Mouse (Mus musculus) hindlimb bud, embryonic 11.5 days (tissue): ENCODE measurements at regions not wholly inside any gene's neighbourhood (a gene's known extent, or its start where the extent isn't known, plus 50 kb on each side); places are given as distances from the start of the nearest gene placed in this dataset.

ENCODE experiments used
- DNase-seq: peaks from one replicate; pipeline ENCODE4 v3.0.0-alpha.2; 2012; ENCODE audit warnings: low read depth, low spot score; ENCODE audit errors: extremely low spot score

GRCm38 (mm10) chr15:60632789-60633456 is 220.7 kb downstream of the Fam84b start:
- DNase-seq: no peak

- no peak for DNase-seq
Observed at GRCm38 (mm10) chr15:60630756-60631402, 222.7 kb downstream of the Fam84b start.

GRCm38 (mm10) chr15:60618801-60619200 is 234.8 kb downstream of the Fam84b start:
- no peak for DNase-seq

DNA sequence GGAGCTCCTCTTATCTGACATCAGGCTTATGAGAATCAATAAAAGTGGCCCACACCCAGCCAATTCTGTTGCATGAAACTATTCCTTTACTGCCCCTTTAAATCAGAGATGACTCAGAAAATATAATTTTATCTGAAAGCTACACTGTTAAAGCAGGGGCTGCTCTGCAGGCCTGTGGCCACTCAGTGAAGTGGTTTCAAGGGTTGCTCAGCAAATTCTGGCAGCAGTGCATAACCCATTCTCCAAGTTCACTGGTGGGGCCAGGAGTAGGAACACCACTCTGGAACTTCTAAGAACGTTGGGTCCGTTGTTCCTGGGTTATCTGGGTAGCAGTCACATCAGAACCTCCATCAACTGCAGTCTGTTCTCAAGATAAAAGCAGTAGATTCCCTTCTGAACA is 236.2 kb downstream of the Fam84b start:
- DNase-seq: no peak

DNA sequence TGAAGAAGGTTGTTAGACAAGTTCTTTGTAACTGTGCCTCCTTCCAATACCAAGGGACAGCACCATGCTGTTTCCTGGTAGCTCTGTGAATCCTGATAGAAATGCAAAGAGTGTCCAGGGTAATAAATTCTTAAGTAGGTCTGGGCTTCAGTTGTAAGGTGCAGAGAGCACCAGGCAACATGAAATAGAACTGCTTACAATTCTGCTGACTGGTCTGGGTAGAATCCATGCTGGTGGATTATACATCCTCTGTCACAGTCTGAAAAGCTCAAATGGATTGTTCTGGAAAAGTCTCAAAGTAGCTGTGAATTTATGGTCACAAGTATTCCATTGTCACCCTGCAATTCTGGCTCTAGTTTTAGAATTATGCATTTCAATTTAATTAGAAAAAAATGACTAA is 251.7 kb downstream of the Fam84b start:
- no peak for DNase-seq

DNA sequence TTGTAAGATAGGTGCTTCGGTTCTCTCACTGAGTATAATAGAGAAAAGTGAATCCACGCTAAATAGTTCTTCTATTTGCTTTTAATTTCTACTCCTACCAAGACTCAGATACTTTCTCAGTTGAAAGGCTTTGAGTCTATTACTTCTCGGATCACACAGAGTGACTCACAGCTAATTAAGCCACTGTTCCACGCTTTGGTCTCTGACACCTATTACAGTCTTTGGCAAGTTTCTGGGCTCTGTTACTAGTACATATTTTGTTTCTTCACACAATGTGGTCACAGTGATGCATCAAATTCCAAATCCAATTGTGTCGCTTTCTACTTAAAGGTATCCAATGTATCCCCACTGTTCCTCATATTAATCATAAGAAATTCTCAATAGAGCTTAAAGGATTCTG is 276.5 kb downstream of the Fam84b start:
- no peak for DNase-seq

- DNase-seq: no peak
Observed at GRCm38 (mm10) chr15:60566267-60566666, 287.3 kb downstream of the Fam84b start.

DNA sequence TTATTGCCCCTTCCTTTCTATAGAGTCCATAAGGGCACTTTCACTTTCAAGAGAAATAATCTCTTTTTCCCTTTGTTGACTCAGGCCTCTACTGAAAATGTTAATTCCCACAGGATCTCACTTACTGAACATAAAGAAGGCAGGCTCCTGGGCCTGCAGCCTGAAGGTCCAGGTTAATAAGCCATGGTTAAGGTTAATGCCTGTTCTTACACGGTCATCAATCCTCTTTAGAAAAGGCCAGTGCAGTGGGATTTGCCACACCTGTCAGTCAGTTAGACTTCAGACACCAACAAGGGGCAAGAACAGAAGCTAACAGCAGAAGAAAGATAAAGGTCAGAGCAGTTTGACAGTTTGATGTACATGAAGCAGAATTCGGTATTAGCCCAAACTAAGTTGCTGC is 288.6 kb downstream of the Fam84b start:
- DNase-seq: no peak

DNA sequence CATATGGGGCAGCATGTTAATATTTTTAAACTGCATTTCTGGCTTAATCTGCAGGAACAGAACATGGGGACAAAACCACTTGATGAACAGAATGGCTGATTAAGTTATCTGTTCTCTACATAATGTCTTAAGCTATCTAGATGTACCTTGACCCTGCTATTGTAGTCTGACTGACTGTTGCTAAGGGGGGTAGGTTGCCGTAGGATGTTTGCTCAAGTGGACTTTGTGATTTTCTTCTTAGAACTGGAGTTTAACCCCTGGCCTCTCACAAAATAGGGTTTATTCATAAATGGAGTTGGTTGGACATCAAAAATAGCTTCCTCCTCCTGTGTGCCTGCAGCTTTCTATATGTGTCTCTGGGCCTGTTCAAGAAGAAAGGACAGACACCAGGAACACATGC is 292.9 kb downstream of the Fam84b start:
- no peak for DNase-seq

- DNase-seq: no peak
Observed at GRCm38 (mm10) chr15:60555691-60556090, 297.9 kb downstream of the Fam84b start.

DNA sequence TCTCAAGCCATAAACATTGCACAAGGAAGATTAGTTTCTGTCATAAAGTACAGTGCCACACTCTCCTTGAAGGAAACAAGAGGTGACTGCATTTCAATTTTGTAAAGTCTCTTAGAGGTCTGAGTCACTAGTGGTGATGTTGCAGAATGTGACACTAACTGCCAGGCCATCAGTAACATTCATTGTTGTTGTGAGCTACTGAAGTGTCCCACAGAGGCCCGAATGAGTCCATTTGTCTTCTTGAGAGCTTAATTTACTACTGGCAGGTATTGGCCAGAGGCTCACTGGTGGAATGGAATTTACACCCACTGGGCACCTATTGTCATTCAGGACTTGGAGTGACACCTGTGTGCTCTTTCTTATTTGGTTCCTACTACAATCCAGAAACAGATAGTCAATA is 299.0 kb downstream of the Fam84b start:
- no peak for DNase-seq

- DNase-seq: no peak
Observed at GRCm38 (mm10) chr15:60548045-60548444, 305.5 kb downstream of the Fam84b start.

GRCm38 (mm10) chr15:60537191-60537590 is 316.4 kb downstream of the Fam84b start:
- no peak for DNase-seq

- no peak for DNase-seq
Observed at GRCm38 (mm10) chr15:60534701-60535100, 318.9 kb downstream of the Fam84b start.

GRCm38 (mm10) chr15:60516810-60517209 is 336.8 kb downstream of the Fam84b start:
- DNase-seq: no peak

GRCm38 (mm10) chr15:60476755-60477310 is 376.7 kb downstream of the Fam84b start:
- DNase-seq: no peak

DNA sequence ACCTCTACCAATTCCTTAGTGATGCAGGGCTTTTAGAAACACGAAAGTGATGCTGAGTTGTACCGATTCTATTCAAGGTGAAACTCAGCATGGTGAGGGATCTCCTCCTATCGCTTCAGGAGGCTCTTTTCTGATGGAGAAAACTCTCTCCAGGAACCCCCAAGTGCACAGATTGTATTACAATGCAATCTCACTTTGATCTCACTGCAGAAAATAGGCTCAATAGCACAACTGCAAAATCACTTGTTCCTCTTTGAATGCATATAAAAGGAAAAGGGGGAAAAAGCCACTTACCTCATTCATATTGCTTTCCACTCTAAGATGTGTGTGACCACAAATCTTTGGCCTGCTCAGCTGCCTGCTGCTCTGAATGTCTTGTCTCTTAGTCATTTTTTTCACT is 378.5 kb downstream of the Fam84b start:
- no peak for DNase-seq

DNA sequence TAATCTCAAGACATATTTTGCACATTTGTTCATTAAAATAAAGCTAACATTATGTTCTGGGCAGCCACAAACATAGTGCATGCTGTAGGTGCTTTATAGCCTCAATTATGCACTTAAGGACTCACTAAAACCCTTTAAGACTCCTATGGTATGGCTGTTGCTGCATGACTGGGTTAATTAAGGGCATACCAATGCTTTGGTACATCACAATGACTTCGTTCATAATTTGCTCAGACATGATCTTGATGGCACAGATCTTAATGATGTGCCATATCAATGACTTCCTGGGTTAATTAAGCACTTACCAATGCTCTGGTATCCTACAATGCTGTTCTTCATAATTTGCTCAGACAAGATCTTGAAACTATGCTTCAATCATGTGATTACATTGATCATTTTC is 415.5 kb upstream of the 4933412E24Rik start:
- no peak for DNase-seq

DNA sequence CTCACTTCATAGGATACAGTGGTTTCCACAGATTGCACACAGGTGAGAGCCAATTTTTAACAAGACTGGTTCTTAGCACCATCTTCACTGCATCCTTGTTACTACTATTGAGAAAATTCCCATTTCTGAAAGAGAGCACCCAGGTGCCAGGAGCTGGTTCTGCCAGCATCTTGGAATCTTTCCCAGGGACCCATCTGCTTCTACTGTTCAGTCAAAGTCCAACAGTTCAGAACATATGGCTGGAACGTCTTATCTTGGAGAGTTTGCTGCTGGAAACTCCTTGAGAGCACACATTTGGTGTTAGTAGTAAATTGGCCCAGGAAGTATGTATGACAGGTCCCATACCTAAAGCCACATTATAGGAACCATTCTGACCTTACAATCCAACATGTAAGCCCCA is 402.7 kb upstream of the 4933412E24Rik start:
- no peak for DNase-seq

DNA sequence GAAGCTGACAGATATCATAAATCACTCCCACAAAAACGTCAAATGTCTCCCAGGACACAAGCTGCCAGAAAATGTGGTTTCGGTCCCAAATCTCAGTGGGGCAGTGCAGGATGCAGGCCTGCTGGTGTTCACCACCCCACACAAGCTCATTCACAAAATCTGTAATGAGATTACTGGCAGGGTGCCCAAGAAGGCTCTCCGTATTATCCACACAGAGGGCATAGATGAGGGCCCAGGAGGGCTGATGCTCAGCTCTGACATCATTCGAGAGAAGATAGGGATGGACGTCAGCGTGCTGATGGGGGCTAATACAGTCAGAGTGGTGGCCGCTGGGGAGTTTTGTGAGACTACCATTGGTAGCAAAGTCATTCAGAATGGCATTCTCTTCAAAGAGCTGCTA is 375.9 kb upstream of the 4933412E24Rik start:
- no peak for DNase-seq

DNA sequence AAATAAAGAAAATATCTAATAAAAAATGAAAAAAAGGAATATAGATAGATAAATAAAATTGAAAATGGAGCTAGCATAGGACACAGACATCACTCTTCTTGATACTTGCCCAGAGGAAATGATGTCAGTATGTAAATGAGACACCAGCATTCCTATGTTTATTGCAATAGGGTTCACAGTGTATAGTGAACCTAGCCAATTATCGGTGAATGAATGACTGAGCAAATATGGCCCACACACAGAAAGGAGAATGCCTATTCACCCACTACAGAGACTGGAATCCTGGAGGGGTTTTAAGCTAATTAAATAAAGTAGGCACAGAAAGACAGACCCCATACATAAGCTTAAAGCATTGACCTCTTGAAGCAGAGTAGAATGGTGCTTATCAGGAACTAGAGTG is 373.9 kb upstream of the 4933412E24Rik start:
- DNase-seq: no peak

- no peak for DNase-seq
Observed at GRCm38 (mm10) chr15:60387962-60388361, 371.5 kb upstream of the 4933412E24Rik start.
